Mouse (Mus musculus): ENCODE measurements around the gene Grrp1. TPM values are rescaled to one million over a fixed set of nuclear protein-coding genes. Genes with fewer than 3 reads are reported as not detected.

The Grrp1 gene
- polyA plus RNA-seq, 1 experiment from 2014 or later, result 16.2 TPM

DNA sequence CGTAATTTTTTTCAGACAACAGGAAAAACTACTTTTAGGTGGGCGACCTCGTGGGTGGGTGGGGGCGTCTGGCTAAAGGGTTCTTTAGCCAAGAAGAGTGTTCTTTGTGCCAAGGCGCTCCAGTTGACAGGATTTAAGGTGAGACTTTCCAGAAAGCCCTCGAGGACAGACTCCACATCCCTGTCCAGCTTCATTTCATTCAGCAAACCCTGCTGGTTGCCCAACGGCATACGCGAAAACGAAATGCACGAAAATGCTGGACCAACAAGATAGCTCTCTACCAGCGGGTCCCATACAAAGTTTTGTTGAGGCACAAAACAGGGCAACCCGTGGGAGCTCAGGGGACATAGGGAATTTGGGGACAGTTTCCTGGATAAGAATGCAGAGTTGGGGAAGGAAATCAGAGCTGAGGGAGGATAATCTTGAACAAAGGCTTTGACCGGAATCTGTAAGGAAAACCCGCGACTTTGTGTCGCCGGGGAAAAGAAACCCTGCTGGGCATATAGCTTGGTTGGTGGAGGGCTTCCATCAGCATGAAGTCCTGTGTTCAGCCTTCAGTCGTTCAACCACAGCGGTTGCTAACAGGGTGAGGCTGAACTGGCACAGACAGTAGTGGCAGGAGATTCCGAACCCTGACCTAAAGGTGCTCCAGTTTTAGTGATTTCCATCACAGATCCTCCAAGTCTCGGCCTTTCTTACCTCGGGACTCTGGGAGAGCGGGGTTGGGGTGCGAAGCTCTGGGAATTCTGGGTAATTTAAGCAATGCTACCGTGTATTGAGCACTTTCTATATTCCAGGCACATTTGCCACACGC is 3.6 kb downstream of the Grrp1 start:
- 0 out of 2 replicates have a peak overlapping the region, but pooled peaks have one; percentile 81 for H3K27ac ChIP-seq (ENCODE audit: low read length)
- H3K27me3 ChIP-seq (ENCODE audit: control insufficient read depth, insufficient read depth, low read depth, low read length), result peaks cover 49% of the 10 kb centered on the region
- 4% methylated on average over 27 of the region's 27 CpGs for WGBS

DNA sequence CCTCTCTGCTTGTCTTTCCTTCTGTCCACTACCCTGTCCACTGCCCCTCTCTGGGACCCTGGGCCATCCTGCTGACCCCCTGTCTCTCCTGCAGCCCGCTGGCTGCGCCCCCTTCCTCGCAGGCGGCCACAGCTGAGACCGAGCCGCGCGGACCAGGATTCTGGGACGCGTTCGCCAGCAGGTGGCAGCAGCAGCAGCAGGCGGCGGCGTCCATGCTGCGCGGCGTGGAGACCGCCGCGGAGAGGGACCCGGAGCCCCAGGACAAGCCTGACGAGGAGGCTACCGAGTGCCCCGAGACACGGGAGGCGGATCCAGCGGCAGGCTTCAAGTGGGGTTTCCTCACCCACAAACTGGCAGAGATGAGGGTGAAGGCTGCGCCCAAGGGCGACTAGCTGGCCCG is 4.3 kb downstream of the Grrp1 start:
- Histone ChIP-seq H3K27me3 (ENCODE audit: control insufficient read depth, insufficient read depth, low read depth, low read length) (peaks cover 43% of the 10 kb centered on the region), H3K9ac (ENCODE audit: low read depth, low read length) (peak overlapping the region; percentile 57), H3K4me2 (ENCODE audit: low read length) (peak overlapping the region; percentile 77), H3K9me3 (replicated peaks; ENCODE audit: control insufficient read depth, low read length, poor library complexity, severe bottlenecking) (no peaks in the 10 kb centered on the region), H3K27ac (ENCODE audit: low read length) (no peak overlapping the region), H3K4me3 (ENCODE audit: low read depth, low read length) (peak overlapping the region; percentile 59), H3K4me1 (ENCODE audit: control insufficient read depth, insufficient read depth, low read length) (peaks cover 27% of the 10 kb centered on the region), H3K36me3 (ENCODE audit: control insufficient read depth, insufficient read depth, low read length) (no peaks in the 10 kb centered on the region)
- WGBS, result 1% methylated on average over 30 of the region's 30 CpGs
- ATAC-seq, result peak; percentile 30; the same call in 1 of the 2 replicates

More for the DNA sequence above, 3.6 kb downstream of the Grrp1 start:
- Histone ChIP-seq H3K9me3 (replicated peaks; ENCODE audit: control insufficient read depth, low read length, poor library complexity, severe bottlenecking) (no peaks in the 10 kb centered on the region), H3K4me3 (ENCODE audit: low read depth, low read length) (peak overlapping the region; percentile 59), H3K9ac (ENCODE audit: low read depth, low read length) (peak overlapping the region; percentile 75), H3K4me1 (ENCODE audit: control insufficient read depth, insufficient read depth, low read length) (peaks cover 24% of the 10 kb centered on the region; the same call in 1 of the 2 replicates), H3K4me2 (ENCODE audit: low read length) (peak overlapping the region; percentile 77), H3K36me3 (ENCODE audit: control insufficient read depth, insufficient read depth, low read length) (no peaks in the 10 kb centered on the region)
- ATAC-seq, result no peak

DNA sequence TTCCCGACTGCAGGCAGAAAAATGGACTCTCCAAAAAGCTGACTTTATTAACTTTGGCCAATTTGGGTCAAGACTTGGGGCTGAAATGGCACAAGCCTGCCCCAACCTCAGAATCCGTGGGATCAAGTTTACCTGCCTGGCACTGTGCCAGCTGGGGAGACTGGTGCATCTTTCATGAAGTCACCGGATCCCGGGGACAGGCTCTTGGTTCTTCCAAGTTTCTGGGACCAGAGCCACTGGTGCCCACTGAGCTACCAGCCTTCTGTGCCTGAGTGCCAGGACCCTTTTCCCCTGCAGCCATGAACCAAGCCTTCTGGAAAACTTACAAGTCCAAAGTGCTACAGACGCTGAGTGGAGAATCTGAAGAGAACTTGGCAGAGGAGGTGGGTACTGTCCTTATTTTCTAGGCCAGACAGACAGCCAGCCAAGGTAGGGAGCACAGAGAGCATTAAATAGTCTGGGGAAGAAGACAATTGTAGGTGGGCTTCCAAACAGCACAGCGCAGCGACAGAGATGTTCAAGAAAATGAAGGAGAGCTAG is 7.1 kb downstream of the Grrp1 start, which contains the start of gene Gm30191:
Gm30191 (plus strand) TSS at position 217 of the 540 bp plus-strand sequence.
- H3K9ac ChIP-seq (ENCODE audit: low read depth, low read length), result peak within 1 kb of the TSS; percentile 60
- H3K4me2 ChIP-seq (ENCODE audit: low read length), result peak within 1 kb of the TSS; percentile 85
- peaks cover 26% of the 10 kb centered on the region for H3K4me1 ChIP-seq (ENCODE audit: control insufficient read depth, insufficient read depth, low read length)
- no peaks in the 10 kb centered on the region for H3K36me3 ChIP-seq (ENCODE audit: control insufficient read depth, insufficient read depth, low read length)
- H3K4me3 ChIP-seq (ENCODE audit: low read depth, low read length), result peak within 1 kb of the TSS; percentile 67
- H3K27me3 ChIP-seq (ENCODE audit: control insufficient read depth, insufficient read depth, low read depth, low read length), result peaks cover 19% of the 10 kb centered on the region
- ATAC-seq, result no peak
- no peak within 1 kb of the TSS for H3K27ac ChIP-seq (ENCODE audit: low read length)
- WGBS, result 66% methylated on average over 7 of the region's 7 CpGs
- no peaks in the 10 kb centered on the region for H3K9me3 ChIP-seq (replicated peaks; ENCODE audit: control insufficient read depth, low read length, poor library complexity, severe bottlenecking)

DNA sequence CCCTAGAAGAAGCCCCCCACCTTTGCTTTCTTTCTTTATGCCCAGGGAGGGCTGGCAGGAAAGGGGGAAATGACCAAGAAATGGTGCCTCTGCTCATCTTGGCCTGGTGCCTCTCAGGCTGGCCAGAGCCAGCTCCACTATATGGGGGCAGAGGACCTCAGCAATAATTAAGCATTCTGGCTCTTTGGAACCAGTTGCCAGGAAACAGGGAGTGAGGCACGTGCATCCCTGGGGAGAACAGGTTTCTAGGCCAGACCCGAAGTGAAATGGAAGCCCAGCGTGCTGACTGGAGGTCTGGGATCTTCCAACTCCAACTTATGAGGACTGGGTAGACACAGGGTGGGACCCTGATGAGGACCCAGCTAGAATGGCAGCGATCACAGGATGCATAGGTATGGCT is 7.7 kb downstream of the Grrp1 start:
- no peaks in the 10 kb centered on the region for H3K9me3 ChIP-seq (replicated peaks; ENCODE audit: control insufficient read depth, low read length, poor library complexity, severe bottlenecking)
- WGBS, result 20% methylated on average over 4 of the region's 4 CpGs
- ATAC-seq, result no peak; the same call in 1 of the 2 replicates
- peaks cover 19% of the 10 kb centered on the region for H3K27me3 ChIP-seq (ENCODE audit: control insufficient read depth, insufficient read depth, low read depth, low read length)
- H3K4me1 ChIP-seq (ENCODE audit: control insufficient read depth, insufficient read depth, low read length), result peaks cover 24% of the 10 kb centered on the region
- H3K27ac ChIP-seq (ENCODE audit: low read length), result no peak overlapping the region
- no peak overlapping the region for H3K9ac ChIP-seq (ENCODE audit: low read depth, low read length)
- no peak overlapping the region for H3K4me3 ChIP-seq (ENCODE audit: low read depth, low read length)
- no peak overlapping the region; the same call in 1 of the 2 replicates for H3K4me2 ChIP-seq (ENCODE audit: low read length)
- H3K36me3 ChIP-seq (ENCODE audit: control insufficient read depth, insufficient read depth, low read length), result no peaks in the 10 kb centered on the region

DNA sequence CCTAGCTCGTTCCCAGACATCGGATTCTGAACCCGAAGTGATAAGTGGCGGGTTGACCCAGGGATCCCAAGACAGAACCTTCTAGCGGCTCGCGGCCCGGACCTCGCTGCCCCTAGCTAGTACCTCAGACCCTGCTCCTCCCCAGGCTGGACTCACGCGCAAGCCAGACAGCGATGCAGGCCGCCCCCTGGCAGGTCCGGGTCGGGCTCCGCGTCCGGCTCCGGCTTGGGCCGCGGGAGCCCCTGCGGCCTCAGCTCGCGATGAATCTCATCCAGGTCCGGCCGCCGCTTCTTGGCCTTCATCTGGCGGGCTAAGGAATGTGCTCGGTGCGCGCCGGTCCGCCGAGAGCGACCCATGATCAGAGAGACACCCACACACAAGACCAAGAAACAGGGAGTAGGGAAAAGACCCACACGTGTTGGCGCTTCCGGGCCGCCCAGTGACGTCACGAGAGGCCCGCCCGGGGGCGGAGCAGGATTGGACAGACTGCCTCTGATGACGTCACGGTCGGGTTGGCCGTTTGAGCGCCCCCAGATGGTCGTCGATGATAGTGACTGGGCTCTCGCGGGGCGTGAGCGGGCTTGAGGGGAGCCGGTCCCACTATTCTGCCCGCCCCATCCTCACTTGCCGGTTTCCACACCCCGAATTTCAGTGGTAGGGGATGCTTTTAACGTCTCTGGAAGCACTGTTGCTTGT is 8.6 kb downstream of the Grrp1 start, which contains the start of gene Zfp593:
Zfp593 (minus strand) TSS at position 445 of the 696 bp plus-strand sequence.
- WGBS, result under 1% methylated on average over 60 of the region's 60 CpGs

DNA sequence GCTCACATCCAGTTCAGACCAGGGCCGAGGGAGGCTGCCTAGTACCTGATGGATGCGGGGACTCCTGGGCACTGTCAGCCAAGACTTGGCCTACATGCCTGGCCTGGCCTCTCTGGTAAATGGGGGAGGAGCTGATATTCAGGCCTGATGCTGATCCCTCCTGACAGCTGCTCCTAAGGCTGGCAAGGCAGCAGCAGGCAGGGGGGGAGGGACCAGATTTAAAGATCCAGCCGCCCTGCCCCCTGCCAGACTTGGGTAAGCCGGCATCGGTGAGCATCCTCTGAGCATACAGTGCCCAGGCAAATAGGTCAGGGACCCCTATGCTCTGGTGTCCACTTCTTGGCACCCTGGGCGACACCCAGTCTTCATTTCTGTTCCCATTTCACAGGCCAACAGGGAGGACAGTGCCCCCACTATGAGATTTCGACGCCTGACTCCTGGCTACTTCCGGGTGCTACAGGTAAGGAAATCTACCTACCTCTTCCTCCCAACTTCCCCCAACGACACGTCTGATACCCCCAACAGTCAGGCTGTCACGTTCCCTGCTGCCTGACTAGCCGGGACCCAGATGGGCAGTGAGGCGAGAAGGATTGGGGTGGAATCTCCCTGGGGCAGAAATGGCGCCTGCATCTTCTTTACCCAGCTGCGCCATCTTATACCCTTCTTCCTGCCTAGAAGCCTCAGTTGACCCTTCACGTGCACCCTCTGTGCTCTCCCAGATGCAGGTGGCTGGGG is 10.2 kb downstream of the Grrp1 start, which contains the start of gene E130218I03Rik:
E130218I03Rik (plus strand) TSS at position 147 of the 735 bp plus-strand sequence.
- peaks cover 14% of the 10 kb centered on the region for H3K4me1 ChIP-seq (ENCODE audit: control insufficient read depth, insufficient read depth, low read length)
- H3K36me3 ChIP-seq (ENCODE audit: control insufficient read depth, insufficient read depth, low read length), result no peaks in the 10 kb centered on the region
- no peak for ATAC-seq
- no peak within 1 kb of the TSS for H3K9ac ChIP-seq (ENCODE audit: low read depth, low read length)
- peak within 1 kb of the TSS; percentile 85 for H3K4me2 ChIP-seq (ENCODE audit: low read length)
- no peaks in the 10 kb centered on the region for H3K9me3 ChIP-seq (replicated peaks; ENCODE audit: control insufficient read depth, low read length, poor library complexity, severe bottlenecking)
- H3K4me3 ChIP-seq (ENCODE audit: low read depth, low read length), result peak within 1 kb of the TSS; percentile 67
- H3K27ac ChIP-seq (ENCODE audit: low read length), result no peak within 1 kb of the TSS
- WGBS, result 92% methylated on average over 17 of the region's 17 CpGs
- peaks cover 16% of the 10 kb centered on the region for H3K27me3 ChIP-seq (ENCODE audit: control insufficient read depth, insufficient read depth, low read depth, low read length)

More for the DNA sequence above, 8.6 kb downstream of the Grrp1 start, which contains the start of gene Zfp593:
- H3K27ac ChIP-seq (ENCODE audit: low read length), result no peak within 1 kb of the TSS
- H3K9ac ChIP-seq (ENCODE audit: low read depth, low read length), result peak within 1 kb of the TSS; percentile 76
- peak; percentile 74 for ATAC-seq
- no peaks in the 10 kb centered on the region for H3K36me3 ChIP-seq (ENCODE audit: control insufficient read depth, insufficient read depth, low read length)
- H3K27me3 ChIP-seq (ENCODE audit: control insufficient read depth, insufficient read depth, low read depth, low read length), result peaks cover 19% of the 10 kb centered on the region
- peak within 1 kb of the TSS; percentile 85 for H3K4me2 ChIP-seq (ENCODE audit: low read length)
- H3K4me1 ChIP-seq (ENCODE audit: control insufficient read depth, insufficient read depth, low read length), result peaks cover 19% of the 10 kb centered on the region
- peak within 1 kb of the TSS; percentile 67 for H3K4me3 ChIP-seq (ENCODE audit: low read depth, low read length)
- no peaks in the 10 kb centered on the region for H3K9me3 ChIP-seq (replicated peaks; ENCODE audit: control insufficient read depth, low read length, poor library complexity, severe bottlenecking)

DNA sequence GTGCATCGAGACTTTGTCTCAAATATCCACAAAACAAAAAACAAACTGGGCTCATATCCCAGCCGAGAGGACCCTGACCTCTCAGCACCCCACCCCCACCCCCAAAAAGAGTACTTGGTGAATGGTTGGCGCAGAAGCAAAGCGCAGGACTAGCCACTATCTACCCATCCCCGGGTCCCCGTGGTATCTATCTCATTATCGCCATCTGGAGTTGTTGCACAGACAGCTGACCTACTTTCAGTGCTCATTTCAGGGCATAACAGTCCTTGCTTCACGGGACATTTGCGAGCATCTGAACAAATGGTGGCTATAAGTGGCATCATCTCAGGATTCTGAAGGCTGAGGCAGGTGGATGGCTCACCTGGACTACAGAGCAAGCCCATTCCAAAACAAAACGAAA is 15.2 kb downstream of the Grrp1 start:
- no peaks in the 10 kb centered on the region for H3K36me3 ChIP-seq (ENCODE audit: control insufficient read depth, insufficient read depth, low read length)
- no peak overlapping the region for H3K4me3 ChIP-seq (ENCODE audit: low read depth, low read length)
- peak overlapping the region; percentile 5; the same call in 1 of the 2 replicates for H3K4me2 ChIP-seq (ENCODE audit: low read length)
- no peak for ATAC-seq
- 15% methylated on average over 10 of the region's 10 CpGs for WGBS
- H3K27ac ChIP-seq (ENCODE audit: low read length), result no peak overlapping the region
- H3K9me3 ChIP-seq (replicated peaks; ENCODE audit: control insufficient read depth, low read length, poor library complexity, severe bottlenecking), result no peaks in the 10 kb centered on the region
- H3K4me1 ChIP-seq (ENCODE audit: control insufficient read depth, insufficient read depth, low read length), result no peaks in the 10 kb centered on the region
- no peak overlapping the region for H3K9ac ChIP-seq (ENCODE audit: low read depth, low read length)
- H3K27me3 ChIP-seq (ENCODE audit: control insufficient read depth, insufficient read depth, low read depth, low read length), result peaks cover 11% of the 10 kb centered on the region; the same call in 1 of the 2 replicates

DNA sequence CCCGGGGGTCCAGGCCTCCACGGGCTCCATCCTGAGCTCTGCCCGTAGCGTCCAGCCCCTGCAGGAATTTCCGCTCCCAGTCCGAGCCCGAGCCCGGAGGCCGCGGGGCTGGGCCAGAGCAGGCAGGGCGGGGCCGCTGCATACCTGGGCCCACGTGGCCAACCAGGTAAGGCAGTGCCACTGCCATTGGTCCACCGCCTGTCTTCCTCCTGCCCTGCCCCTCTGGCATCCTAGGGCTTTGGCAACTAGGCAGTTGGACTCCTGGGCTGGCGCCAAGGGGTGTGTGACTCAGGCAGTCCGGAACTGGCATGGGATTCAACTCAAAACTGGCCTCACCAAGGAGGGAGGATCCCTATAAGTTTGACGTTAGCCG is 15.6 kb downstream of the Grrp1 start, which contains the start of gene Cnksr1:
Cnksr1 (minus strand) TSS at position 121 of the 373 bp plus-strand sequence.
- H3K9me3 ChIP-seq (replicated peaks; ENCODE audit: control insufficient read depth, low read length, poor library complexity, severe bottlenecking), result no peaks in the 10 kb centered on the region
- H3K9ac ChIP-seq (ENCODE audit: low read depth, low read length), result no peak within 1 kb of the TSS
- no peak within 1 kb of the TSS for H3K27ac ChIP-seq (ENCODE audit: low read length)
- peak within 1 kb of the TSS; percentile 5; the same call in 1 of the 2 replicates for H3K4me2 ChIP-seq (ENCODE audit: low read length)
- WGBS, result 3% methylated on average over 18 of the region's 18 CpGs
- peaks cover 11% of the 10 kb centered on the region; the same call in 1 of the 2 replicates for H3K27me3 ChIP-seq (ENCODE audit: control insufficient read depth, insufficient read depth, low read depth, low read length)
- no peaks in the 10 kb centered on the region for H3K36me3 ChIP-seq (ENCODE audit: control insufficient read depth, insufficient read depth, low read length)
- ATAC-seq, result no peak
- H3K4me1 ChIP-seq (ENCODE audit: control insufficient read depth, insufficient read depth, low read length), result no peaks in the 10 kb centered on the region
- no peak within 1 kb of the TSS for H3K4me3 ChIP-seq (ENCODE audit: low read depth, low read length)

All from midbrain, embryonic 16.5 days (tissue).